Mouse (Mus musculus): ENCODE data around the gene Smarca4. TPM values are rescaled to one million over a fixed set of nuclear protein-coding genes. Genes with fewer than 3 reads are reported as not detected.
"Not testable (repeated sequence)": the region's sequence is repeated elsewhere in the genome, so short reads cannot be mapped to it uniquely, and the experiment has no call there.

Smarca4 gene
- total RNA-seq, 2 experiments from 2014 or later = 185 to 186 TPM

- intact Hi-C loops (cut with DNase I) = no loop called here
- DNase-seq = no peak
Observed at GRCm38 (mm10) chr9:21647721-21648120, 31.8 kb downstream of the Smarca4 start.

GRCm38 (mm10) chr9:21652263-21652662 is 36.3 kb downstream of the Smarca4 start:
- intact Hi-C loops (cut with DNase I) = no loop called here
- DNase-seq = no peak

DNA sequence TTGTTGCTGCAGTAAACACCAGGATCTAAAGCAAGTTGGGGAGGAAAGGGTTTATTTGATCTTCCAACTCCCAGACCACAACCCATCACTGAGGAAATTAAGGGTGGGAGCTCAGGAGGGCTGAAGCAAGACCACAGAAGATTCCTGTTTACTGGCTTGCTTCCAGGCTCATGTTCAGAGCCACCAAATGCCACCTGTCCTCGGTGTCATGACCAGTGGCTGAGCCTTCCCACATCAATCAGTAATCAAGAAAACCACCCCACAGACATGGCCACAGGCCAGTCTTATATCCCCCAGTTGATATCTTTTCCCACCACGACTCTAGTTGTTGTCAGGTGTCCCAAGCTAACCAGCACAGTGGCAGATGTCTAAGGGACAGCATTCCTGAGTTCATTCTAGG is 37.3 kb downstream of the Smarca4 start:
- DNase-seq = no peak
- intact Hi-C loops (cut with DNase I) = no loop called here

GRCm38 (mm10) chr9:21662034-21662433 is 46.1 kb downstream of the Smarca4 start:
- DNase-seq = no peak
- intact Hi-C loops (cut with DNase I) = no loop called here

DNA sequence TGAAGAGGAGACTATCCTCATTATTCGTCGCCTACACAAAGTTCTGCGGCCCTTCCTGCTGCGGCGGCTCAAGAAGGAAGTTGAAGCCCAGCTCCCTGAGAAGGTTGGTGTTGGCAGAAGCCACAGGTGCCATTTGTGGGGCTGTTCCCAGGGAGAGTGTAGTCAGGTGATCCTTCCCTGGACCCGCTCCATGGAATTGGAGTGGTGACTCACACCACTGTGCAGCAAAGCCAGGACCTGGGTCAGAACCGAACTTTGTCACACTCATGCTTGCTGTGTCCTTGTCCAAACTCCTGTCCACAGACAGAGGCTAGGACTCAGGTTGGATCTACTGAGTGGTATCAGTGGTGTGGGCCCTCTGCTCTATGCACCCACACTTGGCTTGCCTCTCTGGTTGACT is 53.0 kb downstream of the Smarca4 start:
- intact Hi-C loops (cut with DNase I) = no loop called here
- DNase-seq = no peak

DNA sequence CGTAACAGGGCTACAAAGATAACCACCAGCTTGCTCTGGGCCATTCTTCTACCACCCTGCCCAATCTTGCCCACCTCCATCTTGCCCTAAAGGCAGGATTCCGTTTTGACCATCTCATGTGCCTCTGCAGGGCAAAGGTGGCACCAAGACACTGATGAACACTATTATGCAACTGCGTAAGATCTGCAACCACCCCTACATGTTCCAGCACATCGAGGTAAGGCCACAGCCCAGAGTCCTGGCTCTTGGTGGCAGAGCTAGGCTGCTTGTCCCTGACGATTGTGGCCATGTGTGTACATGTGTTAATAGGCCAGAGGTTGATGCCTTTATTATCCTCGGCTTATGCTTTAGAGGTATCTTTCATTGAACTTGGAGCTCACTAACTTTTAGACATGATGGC is 54.4 kb downstream of the Smarca4 start:
- intact Hi-C loops (cut with DNase I) = loop anchor here (5.0 kb wide), 1 partner anchor 33 kb away; no protein-coding TSS in a partner anchor

DNA sequence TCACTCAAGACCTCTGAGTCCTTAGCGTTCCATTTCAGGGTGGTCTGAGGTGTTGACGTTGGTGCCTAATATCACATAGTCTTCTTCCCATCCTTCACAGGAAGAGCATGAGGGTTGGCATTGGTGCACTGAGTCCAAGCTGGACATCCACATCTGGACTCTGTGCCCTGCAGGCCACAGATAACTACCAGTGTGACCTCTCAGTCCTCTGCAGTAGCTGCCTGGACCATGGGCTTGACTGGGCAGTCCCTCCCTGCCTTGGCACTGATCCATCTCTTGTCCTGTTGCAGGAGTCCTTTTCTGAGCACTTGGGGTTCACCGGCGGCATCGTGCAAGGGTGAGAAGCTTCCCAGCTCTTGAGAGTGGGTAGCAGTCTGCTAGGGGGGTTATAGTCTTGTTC is 55.8 kb downstream of the Smarca4 start:
- no peak for DNase-seq
- intact Hi-C loops (cut with DNase I) = loop anchor here (5.0 kb wide), 1 partner anchor 34 kb away; no protein-coding TSS in a partner anchor

More for the DNA sequence above, 54.4 kb downstream of the Smarca4 start:
- no peak for DNase-seq

- intact Hi-C loops (cut with DNase I) = no loop called here
- DNase-seq = no peak
Observed at GRCm38 (mm10) chr9:21677706-21678105, 61.7 kb downstream of the Smarca4 start.

DNA sequence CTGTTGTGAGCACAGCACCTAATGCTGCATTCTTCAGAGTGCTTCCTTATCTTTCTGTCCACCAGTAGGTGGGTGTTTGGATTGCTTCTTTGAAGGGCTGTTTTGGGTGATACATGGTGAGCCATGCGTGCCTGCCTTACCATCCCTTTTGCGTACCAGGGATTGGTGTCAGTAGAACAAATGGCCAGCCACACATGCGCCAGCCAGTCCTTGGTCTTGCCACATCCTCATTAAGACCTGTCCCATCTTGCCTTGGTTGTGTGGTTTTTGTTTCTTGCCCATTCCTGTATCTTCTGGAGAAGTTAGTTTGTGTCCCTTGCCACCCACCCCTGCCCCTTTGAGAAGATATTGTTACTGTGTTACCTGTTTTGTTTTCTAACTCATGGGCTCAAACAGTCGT is 64.5 kb downstream of the Smarca4 start:
- intact Hi-C loops (cut with DNase I) = no loop called here
- DNase-seq = no peak

- DNase-seq = no peak
- intact Hi-C loops (cut with DNase I) = no loop called here
Observed at GRCm38 (mm10) chr9:21682827-21683226, 66.9 kb downstream of the Smarca4 start.

DNA sequence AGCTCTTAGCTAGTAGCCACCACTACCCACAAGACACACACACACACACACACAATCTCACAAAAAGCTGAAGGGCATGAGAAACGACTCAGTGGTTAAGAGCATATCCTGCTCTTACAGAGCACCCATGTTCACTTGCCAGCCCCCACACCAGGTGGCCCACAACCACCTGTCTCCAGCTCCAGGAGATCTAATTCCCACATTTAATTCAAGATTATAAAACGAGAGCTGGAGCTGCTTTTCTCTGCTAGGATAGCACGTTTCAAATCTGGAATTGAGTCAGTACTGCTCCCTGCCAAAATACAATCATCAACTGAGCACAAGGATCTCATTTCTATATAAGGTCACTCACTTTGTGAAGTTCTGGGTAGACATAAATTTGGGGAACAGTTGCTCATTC is 67.9 kb downstream of the Smarca4 start:
- intact Hi-C loops (cut with DNase I) = no loop called here
- no peak for DNase-seq

GRCm38 (mm10) chr9:21688554-21688953 is 72.6 kb downstream of the Smarca4 start:
- no peak for DNase-seq
- intact Hi-C loops (cut with DNase I) = no loop called here

DNA sequence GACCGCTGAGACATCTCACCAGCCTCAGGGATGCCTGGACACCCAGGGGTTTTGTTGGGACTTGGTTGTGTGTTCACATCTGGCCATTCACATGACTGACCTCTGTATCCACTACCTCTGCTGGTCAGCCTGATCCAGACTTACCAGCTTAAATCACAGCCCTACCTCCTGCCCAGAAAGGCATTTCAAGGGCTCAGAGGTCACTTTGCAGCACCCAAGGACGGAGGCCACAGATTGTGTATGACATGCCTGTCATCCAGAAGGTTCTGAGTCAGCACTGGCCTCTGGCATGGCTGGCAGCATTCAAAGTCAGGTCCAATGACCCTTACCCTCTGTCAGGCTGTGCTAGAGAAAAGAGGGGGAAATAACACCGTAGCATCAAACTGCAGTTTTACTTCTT is 74.1 kb downstream of the Smarca4 start:
- DNase-seq = no peak
- intact Hi-C loops (cut with DNase I) = no loop called here

GRCm38 (mm10) chr9:21691862-21692261 is 75.9 kb downstream of the Smarca4 start:
- intact Hi-C loops (cut with DNase I) = no loop called here
- peak; percentile 41 for DNase-seq

- no peak for DNase-seq
- intact Hi-C loops (cut with DNase I) = no loop called here
Observed at GRCm38 (mm10) chr9:21692491-21692890, 76.5 kb downstream of the Smarca4 start.

DNA sequence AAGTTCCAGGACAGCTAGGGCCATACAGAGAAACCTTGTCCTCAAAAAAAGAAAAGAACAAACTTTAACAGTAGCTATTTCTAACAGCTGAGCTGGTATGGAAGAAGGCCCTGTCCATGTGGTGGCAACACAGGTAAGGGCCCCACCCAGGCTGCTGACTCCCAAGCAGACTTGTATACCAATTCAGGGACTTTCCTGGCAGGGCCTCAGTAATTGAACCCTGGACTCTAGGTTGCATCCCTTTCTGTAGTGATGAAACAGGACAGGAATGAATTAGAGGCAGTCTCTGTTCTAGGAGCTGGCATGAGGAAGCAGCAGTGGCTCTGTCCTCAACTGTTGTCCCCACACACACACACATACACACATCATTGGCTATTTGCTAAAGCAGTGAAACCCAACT is 78.1 kb downstream of the Smarca4 start:
- intact Hi-C loops (cut with DNase I) = no loop called here

GRCm38 (mm10) chr9:21695229-21695792 is 79.3 kb downstream of the Smarca4 start:
- intact Hi-C loops (cut with DNase I) = no loop called here
- no peak for DNase-seq

More for the DNA sequence above, 78.1 kb downstream of the Smarca4 start:
- DNase-seq = no peak

- intact Hi-C loops (cut with DNase I) = no loop called here
- DNase-seq = no peak
Observed at GRCm38 (mm10) chr9:21697121-21697520, 81.2 kb downstream of the Smarca4 start.

- intact Hi-C loops (cut with DNase I); DNase-seq: not testable (repeated sequence)
Observed at GRCm38 (mm10) chr9:21699280-21699679, 83.3 kb downstream of the Smarca4 start.

DNA sequence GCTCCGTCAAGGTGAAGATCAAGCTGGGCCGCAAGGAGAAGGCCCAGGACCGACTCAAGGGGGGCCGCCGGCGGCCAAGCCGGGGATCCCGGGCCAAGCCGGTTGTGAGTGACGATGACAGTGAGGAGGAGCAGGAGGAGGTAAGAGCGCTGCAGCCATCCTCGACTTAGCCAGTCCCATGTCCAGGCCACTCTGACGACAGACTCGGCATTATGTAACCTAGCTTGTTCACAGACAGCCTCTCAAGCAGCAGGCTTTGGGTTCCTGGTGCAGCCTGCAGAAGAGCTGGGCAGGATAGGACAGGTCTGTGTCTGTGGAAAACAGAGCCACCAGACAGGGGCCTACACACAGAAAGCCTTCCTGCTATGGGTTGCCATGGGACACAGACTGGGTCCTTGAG is 85.1 kb downstream of the Smarca4 start:
- DNase-seq = no peak
- intact Hi-C loops (cut with DNase I) = no loop called here

DNA sequence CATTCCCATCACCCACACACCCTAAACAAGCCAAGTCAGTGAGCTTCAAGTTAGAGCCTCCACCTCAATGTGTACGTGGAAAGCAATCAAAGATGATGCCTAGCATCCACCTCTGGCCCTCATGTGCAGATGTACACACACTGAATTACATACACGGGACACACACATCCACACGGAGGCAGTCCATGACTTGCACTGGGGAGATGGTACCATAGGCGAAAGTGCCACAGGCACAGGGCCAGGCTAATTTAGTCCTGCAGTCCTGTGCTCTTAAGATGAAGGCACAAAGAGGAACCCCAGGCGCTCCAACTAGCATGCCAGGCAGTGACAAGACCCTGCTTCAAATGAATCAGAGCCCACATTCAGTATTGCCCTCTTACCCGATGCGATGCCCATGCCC is 87.5 kb downstream of the Smarca4 start:
- no peak for DNase-seq
- intact Hi-C loops (cut with DNase I) = no loop called here

- intact Hi-C loops (cut with DNase I) = no loop called here
- no peak for DNase-seq
Observed at GRCm38 (mm10) chr9:21706085-21706484, 90.1 kb downstream of the Smarca4 start.

DNA sequence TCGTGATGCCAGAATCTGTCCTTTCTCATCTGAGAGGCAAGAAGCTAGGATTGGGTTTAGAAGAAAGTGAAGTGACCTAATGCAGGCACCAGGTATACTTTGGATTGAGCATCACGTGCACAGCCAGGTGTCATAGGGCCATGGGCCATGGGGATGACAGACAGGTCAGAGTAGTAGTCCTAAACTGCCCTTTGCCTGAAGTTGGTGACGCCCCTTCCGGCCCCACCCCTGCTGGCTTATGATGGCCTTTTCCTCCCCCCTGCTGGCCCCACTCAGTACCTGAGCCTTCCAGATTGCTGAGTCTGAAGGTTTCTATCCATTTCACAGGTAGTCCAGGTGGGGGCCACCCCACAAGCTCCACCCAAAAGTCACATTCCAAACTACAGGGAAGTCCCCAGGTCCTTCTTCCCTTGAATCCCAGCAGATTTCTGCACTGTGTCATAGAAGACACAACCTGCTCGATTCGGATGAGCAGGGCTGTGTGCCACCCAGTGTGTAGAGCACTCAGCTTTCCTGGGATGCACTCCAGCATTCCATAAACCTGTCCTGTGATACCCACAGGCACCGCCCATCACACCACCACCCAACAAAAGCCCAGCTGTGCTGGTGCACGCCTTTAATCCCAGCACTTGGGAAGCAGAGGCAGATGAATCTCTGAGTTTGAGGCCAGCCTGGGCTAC is 90.8 kb downstream of the Smarca4 start:
- intact Hi-C loops (cut with DNase I) = no loop called here
- DNase-seq = no peak

Data from left cerebral cortex, postnatal 4 days (tissue).